In the genomic region with DNA sequence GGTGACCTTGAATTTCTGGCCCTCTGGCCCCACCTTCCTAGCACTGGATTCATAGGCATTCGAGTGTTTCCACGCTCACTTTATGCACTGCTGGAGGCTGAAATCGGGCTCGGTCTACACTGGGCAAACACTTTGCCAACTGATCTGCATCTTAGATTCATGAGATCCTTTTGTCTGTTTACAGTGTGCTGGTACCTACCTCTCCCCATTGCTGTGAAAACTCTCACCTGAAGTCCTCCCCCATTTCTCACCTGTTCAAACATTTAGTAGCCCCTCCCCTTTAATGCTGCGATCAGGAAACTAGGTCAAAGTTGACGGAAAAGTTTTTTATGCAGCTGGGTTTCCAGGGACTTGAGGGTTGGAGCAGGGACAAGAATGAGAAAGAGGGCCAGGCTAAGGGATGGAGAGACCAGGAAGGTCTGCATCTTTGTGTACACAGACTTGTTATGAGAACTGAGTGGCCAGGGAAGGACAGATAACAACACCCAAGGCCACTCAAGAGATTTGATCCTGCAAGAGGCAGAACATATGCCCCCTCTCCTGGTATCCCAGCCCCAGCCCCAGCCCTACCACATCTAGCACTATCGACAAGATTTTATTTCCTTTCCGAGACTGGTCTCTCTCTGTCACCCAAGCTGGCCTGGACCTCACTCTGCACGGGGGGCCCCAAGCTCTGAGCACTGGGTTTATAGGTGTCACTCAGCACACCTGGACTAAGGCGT, we compare ENCODE assay signal across 9 mouse cellular contexts. TPM values are rescaled to one million over a fixed set of nuclear protein-coding genes. Genes with fewer than 3 reads are reported as not detected.
DNase-seq lines count a peak whose midpoint lies in the region; ATAC-seq lines count a peak whose summit lies in the region.
"Had no signal": no experiment of that assay in that cellular context is flagged by ENCODE, and none has a peak within 500 bp of the region (broad histone marks: within the 10 kb centered on the region; RNA-seq: fewer than 3 reads in every experiment).

No protein-coding gene starts in this region.

- H3K4me2 ChIP-seq in hindbrain, embryonic 16.5 days (ENCODE audit: low read length), result no peak overlapping the region

- 79% methylated on average over 10 of the region's 10 CpGs for WGBS in hindbrain, embryonic 10.5 days
- 69% methylated on average over 10 of the region's 10 CpGs for WGBS in hindbrain, embryonic 16.5 days
- WGBS in heart, embryonic 10.5 days, result 56% methylated on average over 10 of the region's 10 CpGs

- DNase-seq in hindbrain, embryonic 10.5 days (ENCODE audit: low spot score), result no peak
- no peak for DNase-seq in heart, embryonic 10.5 days (ENCODE audit: low spot score)
- peak; percentile 63 to 73 for DNase-seq in kidney, postnatal 36 days
- no peak for DNase-seq in thymus, postnatal 0 days (ENCODE audit: low spot score)
- DNase-seq in embryo, embryonic 11 days, result no peak
- DNase-seq in right cerebral cortex, postnatal 14 days, result no peak

- H3K27me3 ChIP-seq in hindbrain, embryonic 10.5 days (ENCODE audit: insufficient read depth, poor library complexity, severe bottlenecking), result no peaks in the 10 kb centered on the region
- H3K27me3 ChIP-seq in hindbrain, embryonic 16.5 days (replicated peaks; ENCODE audit: control insufficient read depth, insufficient read depth, low read length), result no peaks in the 10 kb centered on the region
- no peaks in the 10 kb centered on the region for H3K27me3 ChIP-seq in heart, embryonic 10.5 days (ENCODE audit: insufficient read depth, poor library complexity, severe bottlenecking)
- peaks cover 1% of the 10 kb centered on the region for H3K27me3 ChIP-seq in megakaryocyte, embryonic 14.5 days (replicated peaks)
- H3K27me3 ChIP-seq: Patski had no signal

- no peak overlapping the region for H3K9ac ChIP-seq in hindbrain, embryonic 16.5 days (ENCODE audit: low read depth, low read length)

- H3K4me3 ChIP-seq in hindbrain, embryonic 10.5 days, result no peak overlapping the region
- no peak overlapping the region for H3K4me3 ChIP-seq in hindbrain, embryonic 16.5 days (ENCODE audit: low read length)
- no peak overlapping the region for H3K4me3 ChIP-seq in heart, embryonic 10.5 days
- peak overlapping the region; percentile 85 for H3K4me3 ChIP-seq in megakaryocyte, embryonic 14.5 days (replicated peaks)

- peaks cover 38% of the 10 kb centered on the region for H3K4me1 ChIP-seq in hindbrain, embryonic 10.5 days (replicated peaks)
- H3K4me1 ChIP-seq in hindbrain, embryonic 16.5 days (ENCODE audit: control insufficient read depth, insufficient read depth, low read depth, low read length), result peaks cover 22% of the 10 kb centered on the region
- peaks cover 48% of the 10 kb centered on the region for H3K4me1 ChIP-seq in heart, embryonic 10.5 days
- H3K4me1 ChIP-seq in megakaryocyte, embryonic 14.5 days, result peaks cover 74% of the 10 kb centered on the region

- H3K27ac ChIP-seq in hindbrain, embryonic 10.5 days, result peak overlapping the region; percentile 53
- H3K27ac ChIP-seq in hindbrain, embryonic 16.5 days (ENCODE audit: low read depth, low read length), result no peak overlapping the region; the same call in 1 of the 2 replicates
- peak overlapping the region; percentile 72 for H3K27ac ChIP-seq in heart, embryonic 10.5 days

- peaks cover 24% of the 10 kb centered on the region for H3K36me3 ChIP-seq in hindbrain, embryonic 10.5 days
- peaks cover 8% of the 10 kb centered on the region for H3K36me3 ChIP-seq in hindbrain, embryonic 16.5 days (ENCODE audit: control insufficient read depth, insufficient read depth, low read length)
- H3K36me3 ChIP-seq in heart, embryonic 10.5 days, result peaks cover 25% of the 10 kb centered on the region
- peaks cover 30% of the 10 kb centered on the region for H3K36me3 ChIP-seq in megakaryocyte, embryonic 14.5 days (replicated peaks; ENCODE audit: low read length)

- H3K9me3 ChIP-seq in hindbrain, embryonic 10.5 days, result no peaks in the 10 kb centered on the region
- H3K9me3 ChIP-seq in hindbrain, embryonic 16.5 days (ENCODE audit: control insufficient read depth, low read length), result no peaks in the 10 kb centered on the region
- no peaks in the 10 kb centered on the region for H3K9me3 ChIP-seq in heart, embryonic 10.5 days
- peaks cover 4% of the 10 kb centered on the region; the same call in 1 of the 2 replicates for H3K9me3 ChIP-seq in megakaryocyte, embryonic 14.5 days

- no peak for ATAC-seq in hindbrain, embryonic 16.5 days
- ATAC-seq: Patski had no signal

RNA-seq across cellular contexts. Expression of a gene that starts 6.3 kb away (rescaled TPM):
- polyA plus RNA-seq in hindbrain, embryonic 10.5 days (2016; fragmentation: Nextera tagmentation; extraction: Ambion mirVana), result 36.3 and 38.1 TPM in 2 replicates
- polyA plus RNA-seq in hindbrain, embryonic 16.5 days (2015; fragmentation: Nextera tagmentation; extraction: Ambion mirVana), result 51.0 and 53.6 TPM in 2 replicates
- polyA plus RNA-seq in heart, embryonic 10.5 days (2016; fragmentation: Nextera tagmentation; extraction: Ambion mirVana), result 59.9 and 75.5 TPM in 2 replicates
- 4.1 and 22.7 TPM in 2 replicates for polyA plus RNA-seq in megakaryocyte, embryonic 14.5 days (2012; ENCODE audit: insufficient read depth, low replicate concordance)
- polyA plus RNA-seq in thymus, postnatal 0 days (2015; fragmentation: Nextera tagmentation; extraction: Ambion mirVana), result 260 TPM in 2 replicates

RNA-seq across cellular contexts. Expression of a gene that starts 12.7 kb away (rescaled TPM):
- 0.55 and 0.93 TPM in 2 replicates for polyA plus RNA-seq in hindbrain, embryonic 10.5 days (2016; fragmentation: Nextera tagmentation; extraction: Ambion mirVana)
- 1.0 and 1.9 TPM in 2 replicates for polyA plus RNA-seq in hindbrain, embryonic 16.5 days (2015; fragmentation: Nextera tagmentation; extraction: Ambion mirVana)
- polyA plus RNA-seq in heart, embryonic 10.5 days (2016; fragmentation: Nextera tagmentation; extraction: Ambion mirVana), result 0.88 and 2.8 TPM in 2 replicates
- 0.51 TPM in 1 of 2 replicates, not detected in the other for polyA plus RNA-seq in megakaryocyte, embryonic 14.5 days (2012; ENCODE audit: insufficient read depth, low replicate concordance)
- 0.42 and 0.46 TPM in 2 replicates for polyA plus RNA-seq in thymus, postnatal 0 days (2015; fragmentation: Nextera tagmentation; extraction: Ambion mirVana)

RNA-seq across cellular contexts. Expression of a gene that starts 29.9 kb away (rescaled TPM):
- polyA plus RNA-seq in hindbrain, embryonic 10.5 days (2016; fragmentation: Nextera tagmentation; extraction: Ambion mirVana), result 25.3 and 29.4 TPM in 2 replicates
- polyA plus RNA-seq in hindbrain, embryonic 16.5 days (2015; fragmentation: Nextera tagmentation; extraction: Ambion mirVana), result 31.0 and 33.3 TPM in 2 replicates
- polyA plus RNA-seq in heart, embryonic 10.5 days (2016; fragmentation: Nextera tagmentation; extraction: Ambion mirVana), result 37.1 and 37.2 TPM in 2 replicates
- polyA plus RNA-seq in megakaryocyte, embryonic 14.5 days (2012; ENCODE audit: insufficient read depth, low replicate concordance), result 4.6 and 15.4 TPM in 2 replicates
- polyA plus RNA-seq in thymus, postnatal 0 days (2015; fragmentation: Nextera tagmentation; extraction: Ambion mirVana), result 25.8 and 28.8 TPM in 2 replicates

RNA-seq across cellular contexts. Expression of a gene that starts 32.4 kb away (rescaled TPM):
- polyA plus RNA-seq in hindbrain, embryonic 10.5 days (2016; fragmentation: Nextera tagmentation; extraction: Ambion mirVana), result 0.92 and 1.5 TPM in 2 replicates
- 21.5 and 23.9 TPM in 2 replicates for polyA plus RNA-seq in hindbrain, embryonic 16.5 days (2015; fragmentation: Nextera tagmentation; extraction: Ambion mirVana)
- 6.8 and 10.4 TPM in 2 replicates for polyA plus RNA-seq in heart, embryonic 10.5 days (2016; fragmentation: Nextera tagmentation; extraction: Ambion mirVana)
- not detected in 2 replicates for polyA plus RNA-seq in megakaryocyte, embryonic 14.5 days (2012; ENCODE audit: insufficient read depth, low replicate concordance)
- 0.07 and 0.09 TPM in 2 replicates for polyA plus RNA-seq in thymus, postnatal 0 days (2015; fragmentation: Nextera tagmentation; extraction: Ambion mirVana)

RNA-seq across cellular contexts. Expression of a gene that starts 36.9 kb away (rescaled TPM):
- 5.4 and 5.5 TPM in 2 replicates for polyA plus RNA-seq in hindbrain, embryonic 10.5 days (2016; fragmentation: Nextera tagmentation; extraction: Ambion mirVana)
- 5.1 and 5.8 TPM in 2 replicates for polyA plus RNA-seq in hindbrain, embryonic 16.5 days (2015; fragmentation: Nextera tagmentation; extraction: Ambion mirVana)
- 4.7 and 4.8 TPM in 2 replicates for polyA plus RNA-seq in heart, embryonic 10.5 days (2016; fragmentation: Nextera tagmentation; extraction: Ambion mirVana)
- 1.2 TPM in 1 of 2 replicates, not detected in the other for polyA plus RNA-seq in megakaryocyte, embryonic 14.5 days (2012; ENCODE audit: insufficient read depth, low replicate concordance)
- 1.7 TPM in 2 replicates for polyA plus RNA-seq in thymus, postnatal 0 days (2015; fragmentation: Nextera tagmentation; extraction: Ambion mirVana)

Comparison
In these comparisons a context has a peak if more than half of its experiments do, and no peak if none do; other contexts are left out.
1. DNase-seq: peak in kidney, postnatal 36 days (2 of 2); none in hindbrain, embryonic 10.5 days (single experiment), heart, embryonic 10.5 days (single experiment), thymus, postnatal 0 days (single experiment), embryo, embryonic 11 days (single experiment) and right cerebral cortex, postnatal 14 days (single experiment).